Mouse (Mus musculus): ENCODE data around the gene Bcl7a. TPM values are rescaled to one million over a fixed set of nuclear protein-coding genes. Genes with fewer than 3 reads are reported as not detected.
A peak's percentile ranks its signal among the peaks of the same experiment; 100 is the strongest.

Gene Bcl7a
- 66.7 and 70.9 TPM in 2 replicates for polyA plus RNA-seq (2016; fragmentation: Nextera tagmentation; extraction: Ambion mirVana)

GRCm38 (mm10) chr5:123343707-123344627 is at the start of gene Bcl7a:
Bcl7a (plus strand) TSS chr5:123343834.
- peak within 1 kb of the TSS; percentile 99 for H3K27ac ChIP-seq
- 1% methylated on average over 68 of the region's 69 CpGs for WGBS
- peaks cover 3% of the 10 kb centered on the region; the same call in 1 of the 2 replicates for H3K36me3 ChIP-seq
- peak within 1 kb of the TSS; percentile 91 for H3K4me2 ChIP-seq (replicated peaks)
- H3K9ac ChIP-seq, result peak within 1 kb of the TSS; percentile 99
- no peaks in the 10 kb centered on the region for H3K9me3 ChIP-seq
- ATAC-seq (ENCODE audit: low FRiP score, low read depth), result peak; percentile 87
- H3K4me3 ChIP-seq, result peak within 1 kb of the TSS; percentile 96
- H3K4me1 ChIP-seq, result peaks cover 31% of the 10 kb centered on the region
- H3K27me3 ChIP-seq (replicated peaks), result no peaks in the 10 kb centered on the region

GRCm38 (mm10) chr5:123294653-123295052 is 49.0 kb upstream of the Bcl7a start:
- no peak overlapping the region for H3K9ac ChIP-seq
- no peak for ATAC-seq (ENCODE audit: low FRiP score, low read depth)
- WGBS, result 81% methylated on average over 9 of the region's 9 CpGs
- H3K36me3 ChIP-seq, result no peaks in the 10 kb centered on the region
- H3K27ac ChIP-seq, result no peak overlapping the region
- peaks cover 3% of the 10 kb centered on the region; the same call in 1 of the 2 replicates for H3K27me3 ChIP-seq (replicated peaks)
- H3K9me3 ChIP-seq, result no peaks in the 10 kb centered on the region
- no peak overlapping the region for H3K4me2 ChIP-seq (replicated peaks)
- H3K4me3 ChIP-seq, result no peak overlapping the region
- no peaks in the 10 kb centered on the region for H3K4me1 ChIP-seq

- H3K36me3 ChIP-seq, result no peaks in the 10 kb centered on the region
- 67% methylated on average over 12 of the region's 12 CpGs for WGBS
- ATAC-seq (ENCODE audit: low FRiP score, low read depth), result no peak
- no peak overlapping the region for H3K9ac ChIP-seq
- peaks cover 11% of the 10 kb centered on the region for H3K4me1 ChIP-seq
- no peak overlapping the region for H3K27ac ChIP-seq
- no peak overlapping the region for H3K4me2 ChIP-seq (replicated peaks)
- no peaks in the 10 kb centered on the region for H3K9me3 ChIP-seq
- no peak overlapping the region for H3K4me3 ChIP-seq
- H3K27me3 ChIP-seq (replicated peaks), result peaks cover 3% of the 10 kb centered on the region; the same call in 1 of the 2 replicates
Observed at GRCm38 (mm10) chr5:123296224-123296806, 47.3 kb upstream of the Bcl7a start.

GRCm38 (mm10) chr5:123296972-123297754 is 46.5 kb upstream of the Bcl7a start:
- H3K9me3 ChIP-seq, result no peaks in the 10 kb centered on the region
- H3K4me2 ChIP-seq (replicated peaks), result no peak overlapping the region
- no peak for ATAC-seq (ENCODE audit: low FRiP score, low read depth)
- WGBS, result 63% methylated on average over 23 of the region's 23 CpGs
- H3K27me3 ChIP-seq (replicated peaks), result peaks cover 3% of the 10 kb centered on the region; the same call in 1 of the 2 replicates
- H3K9ac ChIP-seq, result no peak overlapping the region
- H3K27ac ChIP-seq, result no peak overlapping the region
- H3K4me1 ChIP-seq, result peaks cover 15% of the 10 kb centered on the region
- H3K36me3 ChIP-seq, result no peaks in the 10 kb centered on the region
- H3K4me3 ChIP-seq, result no peak overlapping the region

GRCm38 (mm10) chr5:123297830-123298229 is 45.8 kb upstream of the Bcl7a start:
- Histone ChIP-seq H3K9me3 (no peaks in the 10 kb centered on the region), H3K36me3 (no peaks in the 10 kb centered on the region), H3K27me3 (replicated peaks) (peaks cover 3% of the 10 kb centered on the region; the same call in 1 of the 2 replicates), H3K27ac (no peak overlapping the region), H3K4me3 (no peak overlapping the region), H3K4me1 (peaks cover 22% of the 10 kb centered on the region), H3K9ac (no peak overlapping the region), H3K4me2 (replicated peaks) (no peak overlapping the region)
- no peak for ATAC-seq (ENCODE audit: low FRiP score, low read depth)
- 77% methylated on average over 7 of the region's 7 CpGs for WGBS

DNA sequence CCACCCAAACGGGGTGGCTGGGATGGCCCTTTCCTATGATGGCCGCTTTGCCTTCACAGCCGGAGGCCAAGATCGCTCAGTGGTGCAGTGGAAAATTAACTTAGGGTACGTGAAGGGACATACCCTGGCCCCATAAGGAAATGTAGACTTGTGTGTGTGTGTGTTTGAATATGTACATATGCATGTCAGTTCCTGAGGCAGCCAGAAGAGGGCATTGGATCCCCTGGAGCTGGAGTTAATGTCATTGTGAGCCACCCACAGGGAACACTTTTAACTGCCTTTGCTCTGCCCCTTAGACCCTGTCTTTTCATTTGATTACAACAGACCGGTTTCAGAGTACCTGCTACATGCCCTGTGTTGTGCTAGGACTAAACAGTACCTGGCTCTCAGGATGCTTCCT is 45.1 kb upstream of the Bcl7a start:
- Histone ChIP-seq H3K4me3 (no peak overlapping the region), H3K9ac (no peak overlapping the region), H3K9me3 (no peaks in the 10 kb centered on the region), H3K36me3 (no peaks in the 10 kb centered on the region), H3K4me2 (replicated peaks) (no peak overlapping the region), H3K27ac (no peak overlapping the region), H3K4me1 (peaks cover 24% of the 10 kb centered on the region), H3K27me3 (replicated peaks) (peaks cover 3% of the 10 kb centered on the region; the same call in 1 of the 2 replicates)
- ATAC-seq (ENCODE audit: low FRiP score, low read depth), result no peak
- WGBS, result 89% methylated on average over 6 of the region's 6 CpGs

DNA sequence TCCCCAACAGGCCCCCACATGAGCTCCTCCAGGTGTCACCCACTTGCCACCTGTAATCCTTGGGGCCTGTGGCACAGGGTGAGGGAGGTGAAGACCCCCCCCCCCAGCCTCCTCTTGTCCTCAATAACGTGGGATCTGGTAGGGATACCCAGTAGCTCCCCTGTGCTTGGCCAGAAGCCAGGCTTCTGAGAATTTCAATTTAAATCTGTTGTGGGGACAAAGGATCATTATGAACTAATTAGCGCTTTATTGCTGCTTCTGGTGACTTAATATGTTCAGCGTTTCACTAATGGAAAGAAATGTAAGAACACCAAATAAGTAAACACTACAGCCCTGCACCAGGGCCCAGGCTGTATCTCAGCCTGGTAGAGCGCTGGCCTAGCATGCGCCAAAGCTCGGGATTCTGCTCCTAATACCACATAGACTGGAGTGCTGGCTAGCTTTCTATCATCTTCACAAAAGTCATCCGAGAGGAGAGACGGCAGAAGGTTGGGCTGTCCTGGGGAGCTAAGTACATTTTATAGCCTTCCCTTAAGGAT is 43.1 kb upstream of the Bcl7a start:
- H3K9ac ChIP-seq, result no peak overlapping the region
- H3K36me3 ChIP-seq, result no peaks in the 10 kb centered on the region
- no peak overlapping the region for H3K4me3 ChIP-seq
- peaks cover 24% of the 10 kb centered on the region for H3K4me1 ChIP-seq
- no peak; the same call in 1 of the 2 replicates for ATAC-seq (ENCODE audit: low FRiP score, low read depth)
- peak overlapping the region; percentile 43; the same call in 1 of the 2 replicates for H3K27ac ChIP-seq
- H3K27me3 ChIP-seq (replicated peaks), result peaks cover 3% of the 10 kb centered on the region; the same call in 1 of the 2 replicates
- no peak overlapping the region for H3K4me2 ChIP-seq (replicated peaks)
- 51% methylated on average over 8 of the region's 8 CpGs for WGBS
- no peaks in the 10 kb centered on the region for H3K9me3 ChIP-seq

DNA sequence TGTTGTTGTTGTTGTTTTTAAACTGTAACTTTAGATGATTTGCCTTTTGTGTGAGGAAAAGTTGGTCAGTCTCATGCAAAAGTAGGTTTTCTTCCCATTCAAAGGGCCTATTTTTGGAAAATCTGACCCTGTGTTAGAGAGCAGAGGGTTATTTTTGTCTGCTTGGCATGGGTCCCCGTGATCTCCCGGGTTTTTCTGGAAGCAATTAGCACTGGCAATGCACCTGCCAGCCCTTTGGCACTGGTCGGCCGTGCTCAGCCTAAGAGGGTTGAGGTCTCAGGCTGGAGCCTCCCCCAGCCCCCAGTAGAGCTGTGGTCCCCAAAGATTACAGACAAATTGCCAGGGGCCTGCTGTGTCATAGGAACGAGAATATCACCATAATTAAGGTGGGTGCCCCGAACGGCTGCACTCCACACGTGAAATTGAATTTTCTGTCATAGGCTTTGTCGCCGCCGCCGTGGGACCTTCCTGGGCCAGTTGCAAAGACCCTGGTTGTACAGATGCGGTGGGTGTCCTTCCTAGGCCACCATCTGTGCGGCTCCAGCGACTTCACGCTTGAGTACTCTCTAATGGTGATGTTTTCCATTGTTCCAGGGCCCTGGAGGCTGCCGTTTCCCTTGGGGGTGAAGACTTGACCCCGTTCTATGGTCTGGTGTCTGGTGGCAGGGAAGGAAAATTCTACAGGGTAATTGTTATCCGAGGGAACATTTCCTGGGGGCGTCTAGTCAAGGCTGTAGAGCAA is 41.7 kb upstream of the Bcl7a start:
- WGBS, result 17% methylated on average over 20 of the region's 20 CpGs
- H3K36me3 ChIP-seq, result no peaks in the 10 kb centered on the region
- peaks cover 24% of the 10 kb centered on the region for H3K4me1 ChIP-seq
- H3K4me2 ChIP-seq (replicated peaks), result peak overlapping the region; percentile 34
- H3K27ac ChIP-seq, result no peak overlapping the region
- ATAC-seq (ENCODE audit: low FRiP score, low read depth), result peak; percentile 63; the same call in 1 of the 2 replicates
- no peaks in the 10 kb centered on the region for H3K9me3 ChIP-seq
- H3K27me3 ChIP-seq (replicated peaks), result peaks cover 3% of the 10 kb centered on the region; the same call in 1 of the 2 replicates
- no peak overlapping the region for H3K4me3 ChIP-seq
- H3K9ac ChIP-seq, result no peak overlapping the region

- ATAC-seq (ENCODE audit: low FRiP score, low read depth), result peak; percentile 50
- Histone ChIP-seq H3K9me3 (no peaks in the 10 kb centered on the region), H3K36me3 (no peaks in the 10 kb centered on the region), H3K4me2 (replicated peaks) (peak overlapping the region; percentile 18; the same call in 1 of the 2 replicates), H3K4me3 (no peak overlapping the region), H3K4me1 (peaks cover 13% of the 10 kb centered on the region), H3K27me3 (replicated peaks) (no peaks in the 10 kb centered on the region), H3K27ac (no peak overlapping the region; the same call in 1 of the 2 replicates), H3K9ac (no peak overlapping the region)
- 45% methylated on average over 18 of the region's 18 CpGs for WGBS
Observed at GRCm38 (mm10) chr5:123307630-123308282, 35.9 kb upstream of the Bcl7a start.

DNA sequence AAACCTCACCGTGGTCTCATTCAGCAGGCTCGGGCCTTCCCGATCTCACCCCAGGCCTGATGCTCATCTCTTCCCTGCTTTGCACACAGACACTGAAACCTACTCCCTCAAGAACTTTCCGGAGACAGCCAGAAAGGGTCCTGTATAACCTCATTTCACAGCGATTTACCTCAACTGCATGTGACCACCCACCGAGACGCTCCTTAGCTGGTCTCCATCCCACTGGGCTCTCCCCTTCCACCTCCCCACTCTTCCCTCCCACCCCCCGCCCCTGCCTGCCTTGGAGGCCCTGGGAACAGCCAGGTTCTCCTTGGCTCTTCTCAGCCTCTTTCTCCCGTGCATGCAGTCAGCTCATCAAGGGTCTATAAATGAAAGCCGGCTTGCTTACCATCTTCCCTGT is 33.8 kb upstream of the Bcl7a start:
- Histone ChIP-seq H3K9ac (no peak overlapping the region), H3K27ac (no peak overlapping the region), H3K4me2 (replicated peaks) (no peak overlapping the region), H3K4me1 (peaks cover 15% of the 10 kb centered on the region), H3K4me3 (no peak overlapping the region), H3K9me3 (no peaks in the 10 kb centered on the region), H3K36me3 (no peaks in the 10 kb centered on the region), H3K27me3 (replicated peaks) (no peaks in the 10 kb centered on the region)
- no peak for ATAC-seq (ENCODE audit: low FRiP score, low read depth)
- 39% methylated on average over 10 of the region's 10 CpGs for WGBS

DNA sequence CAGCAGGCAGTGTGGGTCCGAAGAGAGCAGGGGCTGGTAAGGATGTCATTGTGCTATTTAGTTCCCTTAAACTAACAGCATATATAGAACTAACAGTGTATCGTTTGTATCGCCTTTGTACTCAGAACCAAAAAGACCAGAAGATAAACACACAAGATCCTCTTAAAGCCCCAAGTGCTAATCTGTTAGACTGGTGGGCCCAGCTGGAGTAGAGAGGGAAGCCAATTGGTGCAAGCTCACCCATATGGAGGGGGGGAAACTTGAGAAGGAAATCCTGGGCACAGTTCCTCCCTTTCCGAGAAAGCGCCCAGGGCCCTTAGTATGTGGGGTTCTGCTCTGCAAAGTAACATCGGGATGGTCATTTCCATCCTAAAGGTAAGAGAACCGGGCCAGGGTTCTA is 33.4 kb upstream of the Bcl7a start:
- Histone ChIP-seq H3K9ac (no peak overlapping the region), H3K9me3 (no peaks in the 10 kb centered on the region), H3K4me1 (peaks cover 18% of the 10 kb centered on the region), H3K27me3 (replicated peaks) (no peaks in the 10 kb centered on the region), H3K4me3 (no peak overlapping the region), H3K27ac (no peak overlapping the region), H3K36me3 (no peaks in the 10 kb centered on the region), H3K4me2 (replicated peaks) (no peak overlapping the region)
- 71% methylated on average over 7 of the region's 7 CpGs for WGBS
- no peak for ATAC-seq (ENCODE audit: low FRiP score, low read depth)
